Mouse (Mus musculus) skeletal muscle tissue, postnatal 0 days (tissue): ENCODE data around the gene Ube2q1. TPM values are rescaled to one million over a fixed set of nuclear protein-coding genes. Genes with fewer than 3 reads are reported as not detected.

Experiments used
- polyA plus RNA-seq: library from polyadenylated mRNA; unstranded; fragments of >200 nt; fragmentation: Nextera tagmentation; extraction: Ambion mirVana; gene quantifications from 2 replicates; pipeline ENCODE4 v1.2.1, GENCODE M21; 2015

Ube2q1 gene
- polyA plus RNA-seq = 3.6 and 4.6 TPM in 2 replicates

DNA sequence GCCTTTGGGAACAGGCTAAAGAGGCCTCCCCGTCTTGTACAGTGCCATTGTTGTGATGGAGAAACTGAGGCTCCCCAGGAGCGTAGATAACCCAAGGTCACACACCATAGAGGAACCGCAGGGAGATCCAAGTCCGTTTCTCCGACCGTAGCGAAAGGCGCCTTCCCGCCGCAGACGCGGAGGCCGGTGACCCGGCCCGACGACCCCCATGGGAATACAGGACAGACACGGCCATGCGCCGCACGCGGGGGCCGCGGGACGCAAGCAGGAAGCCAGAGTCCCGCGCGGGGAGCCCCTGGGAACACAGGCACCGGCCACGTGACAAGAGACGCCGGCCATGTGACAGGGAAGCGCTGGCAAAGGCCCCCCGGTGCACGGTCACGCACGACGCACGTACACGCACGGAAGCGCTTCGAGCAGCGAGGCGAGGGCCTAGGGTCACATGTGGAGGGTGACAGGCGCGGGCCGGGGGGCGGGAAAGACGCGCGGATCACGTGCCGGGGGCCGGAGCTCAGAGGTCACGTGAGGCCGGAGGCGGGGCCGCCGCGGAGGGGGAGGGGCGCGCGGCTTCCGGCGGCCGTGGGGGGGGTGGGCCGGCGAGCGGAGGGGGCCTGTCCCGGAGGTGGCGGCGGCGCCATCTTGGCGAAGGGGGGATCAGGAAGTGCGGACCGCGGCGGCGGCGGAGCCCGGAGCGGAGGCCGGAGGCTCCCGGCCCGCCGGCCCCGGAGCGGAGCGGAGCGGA, at the start of gene Ube2q1:
Ube2q1 (plus strand) TSS at position 649 of the 742 bp plus-strand sequence.

DNA sequence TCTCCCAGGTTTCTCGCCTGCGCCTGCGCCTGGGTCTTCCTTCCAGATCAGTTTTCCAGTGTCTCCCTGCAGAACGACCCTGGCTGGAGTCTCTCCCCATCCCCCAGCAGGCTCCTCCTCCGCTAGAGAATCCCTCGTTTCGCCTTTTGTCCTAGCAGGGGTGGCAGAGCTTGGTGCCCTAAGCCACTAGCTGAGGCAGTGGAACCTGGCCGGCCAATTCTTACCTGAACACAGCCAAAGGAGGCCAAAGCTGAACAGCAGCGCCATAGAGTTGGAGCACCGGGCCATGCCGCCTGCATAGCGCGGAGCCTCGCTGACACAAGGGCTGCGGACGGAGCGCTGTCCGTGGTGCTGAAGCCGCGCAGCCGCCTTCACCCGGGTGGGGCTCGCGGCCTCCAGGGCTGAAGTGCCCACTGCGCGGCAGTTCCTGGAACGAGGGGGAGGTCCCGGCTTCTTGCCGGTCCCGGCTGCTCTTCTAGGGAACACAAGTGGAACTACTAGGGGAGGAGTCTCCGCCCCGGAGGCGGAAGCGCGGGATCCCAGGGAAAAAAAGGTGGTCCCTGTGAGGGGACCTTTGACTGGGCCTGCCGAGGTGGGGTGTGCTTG, 9.2 kb upstream of the Ube2q1 start, which contains the start of gene Chrnb2:
Chrnb2 (minus strand) TSS at position 514 of the 606 bp plus-strand sequence.

DNA sequence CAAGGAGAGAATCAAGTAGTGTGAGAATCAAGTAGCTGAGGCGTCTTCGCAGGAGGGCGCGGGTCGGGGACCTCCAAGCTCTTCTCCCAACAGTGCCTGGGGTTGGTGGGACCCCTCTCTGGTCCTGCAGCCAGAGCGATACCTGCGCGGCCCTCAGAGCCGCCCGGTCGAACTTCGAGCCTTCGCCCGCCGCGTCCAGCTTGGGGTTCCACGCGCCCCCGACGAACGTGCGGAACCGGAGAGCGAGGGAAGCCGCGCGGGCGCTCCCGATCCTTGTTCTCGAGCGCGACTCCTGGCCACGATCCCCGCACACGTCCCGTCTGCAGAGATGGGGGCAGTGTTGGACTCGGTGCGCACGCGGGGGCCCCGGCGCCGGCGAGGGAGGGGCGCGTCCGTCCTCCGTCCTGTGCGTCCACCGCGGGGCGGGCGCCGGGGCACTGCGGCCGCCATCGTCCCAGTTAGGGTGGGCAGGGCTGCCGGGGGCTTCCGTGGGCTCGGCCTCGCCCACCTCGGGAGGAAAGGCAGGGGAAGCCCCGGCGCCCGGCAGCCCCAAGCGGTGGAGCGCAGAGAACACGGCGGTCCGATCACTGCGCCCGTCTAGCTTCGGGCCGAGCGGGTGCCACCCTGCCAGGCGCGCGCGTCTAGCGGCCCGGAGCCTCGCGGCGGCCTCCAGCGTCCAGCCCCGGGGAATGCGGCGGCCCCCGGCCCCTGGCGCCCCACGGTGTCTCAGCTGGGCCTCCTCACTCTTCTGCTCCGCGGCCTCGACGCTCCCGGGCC, 57.6 kb downstream of the Ube2q1 start, which contains the start of gene She:
She (plus strand) TSS at position 556 of the 777 bp plus-strand sequence.

Other genes with a start within 250 kb of the Ube2q1 start
- 2.7 and 3.3 TPM in 2 replicates for gene Adar, start 58.6 kb upstream of the Ube2q1 start, polyA plus RNA-seq
- 0.16 and 0.17 TPM in 2 replicates for gene Chrnb2, start 9.0 kb upstream of the Ube2q1 start, polyA plus RNA-seq
- 2.6 and 3.3 TPM in 2 replicates for gene She, start 57.8 kb downstream of the Ube2q1 start, polyA plus RNA-seq
- gene Il6ra, start 139.6 kb downstream of the Ube2q1 start, polyA plus RNA-seq = 2.2 and 4.3 TPM in 2 replicates
- gene Atp8b2, start 189.9 kb downstream of the Ube2q1 start, polyA plus RNA-seq = 5.5 and 6.2 TPM in 2 replicates
- gene Hax1, start 225.2 kb downstream of the Ube2q1 start, polyA plus RNA-seq = 83.3 and 94.4 TPM in 2 replicates